Mouse (Mus musculus): ENCODE results near the gene Tmem80. TPM values are rescaled to one million over a fixed set of nuclear protein-coding genes. Genes with fewer than 3 reads are reported as not detected.

The Tmem80 gene
- polyA plus RNA-seq, 1 experiment: not detected

- TF ChIP-seq CTCF (IDR thresholded peaks at IDR 0.05; ENCODE audit: insufficient read depth, low read depth, low read length): no peak
- no peak for TF ChIP-seq POLR2A (IDR thresholded peaks at IDR 0.05; ENCODE audit: insufficient read depth, low read depth, low read length)
- WGBS: 40% methylated on average over 4 of the region's 4 CpGs
- Histone ChIP-seq H3K27ac (ENCODE audit: insufficient read depth, low read depth, low read length) (no peak overlapping the region), H3K4me3 (ENCODE audit: insufficient read depth, low read depth, low read length) (no peak overlapping the region), H3K4me1 (ENCODE audit: control insufficient read depth, insufficient read depth, low read length) (peaks cover 12% of the 10 kb centered on the region)
These were observed 8.1 kb downstream of the Tmem80 start for GRCm38 (mm10) chr7:141335682-141336081.

- TF ChIP-seq CTCF (IDR thresholded peaks at IDR 0.05; ENCODE audit: insufficient read depth, low read depth, low read length) (no peak), POLR2A (IDR thresholded peaks at IDR 0.05; ENCODE audit: insufficient read depth, low read depth, low read length) (no peak)
- no peak overlapping the region for H3K4me3 ChIP-seq (ENCODE audit: insufficient read depth, low read depth, low read length)
- 70% methylated on average over 3 of the region's 3 CpGs for WGBS
- H3K4me1 ChIP-seq (ENCODE audit: control insufficient read depth, insufficient read depth, low read length): peaks cover 12% of the 10 kb centered on the region
- no peak overlapping the region for H3K27ac ChIP-seq (ENCODE audit: insufficient read depth, low read depth, low read length)
These were observed 8.8 kb downstream of the Tmem80 start for GRCm38 (mm10) chr7:141336296-141336695.

GRCm38 (mm10) chr7:141337716-141338416 is 10.3 kb downstream of the Tmem80 start:
- TF ChIP-seq POLR2A (IDR thresholded peaks at IDR 0.05; ENCODE audit: insufficient read depth, low read depth, low read length): no peak
- TF ChIP-seq CTCF (IDR thresholded peaks at IDR 0.05; ENCODE audit: insufficient read depth, low read depth, low read length): no peak
- Histone ChIP-seq H3K27ac (ENCODE audit: insufficient read depth, low read depth, low read length) (no peak overlapping the region), H3K4me1 (ENCODE audit: control insufficient read depth, insufficient read depth, low read length) (peaks cover 12% of the 10 kb centered on the region), H3K4me3 (ENCODE audit: insufficient read depth, low read depth, low read length) (no peak overlapping the region)
- WGBS: 81% methylated on average over 3 of the region's 3 CpGs

GRCm38 (mm10) chr7:141338576-141339131 is 11.1 kb downstream of the Tmem80 start, which contains the start of gene Eps8l2:
TSS of gene Eps8l2 (plus strand) at chr7:141338880.
- TF ChIP-seq CTCF (IDR thresholded peaks at IDR 0.05; ENCODE audit: insufficient read depth, low read depth, low read length): no peak
- no peak for TF ChIP-seq POLR2A (IDR thresholded peaks at IDR 0.05; ENCODE audit: insufficient read depth, low read depth, low read length)
- 12% methylated on average over 23 of the region's 23 CpGs for whole genome bisulfite sequencing
- H3K27ac ChIP-seq (ENCODE audit: insufficient read depth, low read depth, low read length): no peak within 1 kb of the TSS

GRCm38 (mm10) chr7:141339215-141339920 is 11.8 kb downstream of the Tmem80 start:
- no peak overlapping the region for H3K27ac ChIP-seq (ENCODE audit: insufficient read depth, low read depth, low read length)
- TF ChIP-seq CTCF (IDR thresholded peaks at IDR 0.05; ENCODE audit: insufficient read depth, low read depth, low read length): no peak
- no peak for TF ChIP-seq POLR2A (IDR thresholded peaks at IDR 0.05; ENCODE audit: insufficient read depth, low read depth, low read length)
- H3K4me1 ChIP-seq (ENCODE audit: control insufficient read depth, insufficient read depth, low read length): peaks cover 12% of the 10 kb centered on the region
- 56% methylated on average over 20 of the region's 20 CpGs for WGBS
- H3K4me3 ChIP-seq (ENCODE audit: insufficient read depth, low read depth, low read length): no peak overlapping the region

More at GRCm38 (mm10) chr7:141338576-141339131, 11.1 kb downstream of the Tmem80 start, which contains the start of gene Eps8l2:
- peaks cover 12% of the 10 kb centered on the region for H3K4me1 ChIP-seq (ENCODE audit: control insufficient read depth, insufficient read depth, low read length)
- no peak within 1 kb of the TSS for H3K4me3 ChIP-seq (ENCODE audit: insufficient read depth, low read depth, low read length)

GRCm38 (mm10) chr7:141340023-141340422 is 12.5 kb downstream of the Tmem80 start:
- 86% methylated on average over 7 of the region's 7 CpGs for WGBS
- TF ChIP-seq POLR2A (IDR thresholded peaks at IDR 0.05; ENCODE audit: insufficient read depth, low read depth, low read length) (no peak), CTCF (IDR thresholded peaks at IDR 0.05; ENCODE audit: insufficient read depth, low read depth, low read length) (no peak)
- Histone ChIP-seq H3K27ac (ENCODE audit: insufficient read depth, low read depth, low read length) (no peak overlapping the region), H3K4me3 (ENCODE audit: insufficient read depth, low read depth, low read length) (no peak overlapping the region), H3K4me1 (ENCODE audit: control insufficient read depth, insufficient read depth, low read length) (peaks cover 11% of the 10 kb centered on the region)

- no peak overlapping the region for H3K27ac ChIP-seq (ENCODE audit: insufficient read depth, low read depth, low read length)
- H3K4me3 ChIP-seq (ENCODE audit: insufficient read depth, low read depth, low read length): no peak overlapping the region
- TF ChIP-seq CTCF (IDR thresholded peaks at IDR 0.05; ENCODE audit: insufficient read depth, low read depth, low read length) (no peak), POLR2A (IDR thresholded peaks at IDR 0.05; ENCODE audit: insufficient read depth, low read depth, low read length) (no peak)
- 92% methylated on average over 6 of the region's 6 CpGs for WGBS
- H3K4me1 ChIP-seq (ENCODE audit: control insufficient read depth, insufficient read depth, low read length): peaks cover 9% of the 10 kb centered on the region
These were observed 12.9 kb downstream of the Tmem80 start for GRCm38 (mm10) chr7:141340476-141340875.

GRCm38 (mm10) chr7:141341689-141342226 is 14.2 kb downstream of the Tmem80 start:
- TF ChIP-seq POLR2A (IDR thresholded peaks at IDR 0.05; ENCODE audit: insufficient read depth, low read depth, low read length) (no peak), CTCF (IDR thresholded peaks at IDR 0.05; ENCODE audit: insufficient read depth, low read depth, low read length) (no peak)
- WGBS: 86% methylated on average over 10 of the region's 10 CpGs
- Histone ChIP-seq H3K4me3 (ENCODE audit: insufficient read depth, low read depth, low read length) (no peak overlapping the region), H3K27ac (ENCODE audit: insufficient read depth, low read depth, low read length) (no peak overlapping the region), H3K4me1 (ENCODE audit: control insufficient read depth, insufficient read depth, low read length) (peaks cover 9% of the 10 kb centered on the region)

All from olfactory bulb, adult 2 months (tissue).